Mouse (Mus musculus): ENCODE results near the gene Eif4g3. TPM values are rescaled to one million over a fixed set of nuclear protein-coding genes. Genes with fewer than 3 reads are reported as not detected.
A peak's percentile ranks its signal among the peaks of the same experiment; 100 is the strongest.

Eif4g3 gene
- 67.6 and 88.6 TPM in 2 replicates for polyA plus RNA-seq (2012)

DNA sequence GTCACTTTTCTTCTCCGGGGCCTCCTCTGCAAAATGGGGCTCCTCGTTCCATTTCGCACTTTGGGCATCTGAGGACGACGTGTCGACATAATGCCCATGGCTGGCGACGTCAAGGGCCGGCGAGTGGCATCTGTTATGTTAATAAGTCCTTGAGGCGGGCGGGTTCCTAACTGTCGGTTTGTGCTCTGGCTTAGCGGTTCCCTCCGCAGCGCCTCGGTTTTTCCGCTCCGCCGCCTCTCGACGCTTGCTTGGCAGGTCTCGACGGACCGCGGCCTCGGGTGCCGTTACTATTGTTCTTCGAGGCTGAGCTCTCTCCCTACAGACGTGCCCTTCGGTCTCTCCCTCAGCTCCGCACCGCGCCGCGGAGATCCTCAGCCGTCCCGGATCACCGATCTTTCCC, at the start of gene Eif4g3:
Gene Eif4g3 (plus strand): TSS at position 133 of the 400 bp plus-strand sequence.
- TF ChIP-seq GATA1 (IDR thresholded peaks at IDR 0.05; ENCODE audit: low read length), result no peak

DNA sequence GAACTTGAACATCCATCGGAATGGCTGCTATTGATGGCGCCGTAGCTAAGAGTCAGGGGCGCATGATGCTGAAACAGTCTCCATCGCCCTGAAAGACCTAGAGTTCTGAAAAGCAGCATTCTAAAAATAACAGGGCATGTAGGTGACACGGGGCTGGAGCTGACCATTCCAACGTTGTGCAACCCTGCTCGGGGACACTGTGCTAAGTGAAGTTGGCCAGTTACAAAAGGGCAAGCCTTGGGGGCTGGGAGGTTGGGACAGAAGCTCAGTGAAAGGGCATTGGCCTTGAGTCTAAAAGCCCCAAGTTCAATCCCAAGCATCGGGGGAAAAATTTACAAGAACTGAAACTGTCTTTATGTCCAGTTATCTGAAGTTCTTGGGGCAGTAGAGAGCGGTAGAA, 49.3 kb upstream of the Eif4g3 start:
- no peak for TF ChIP-seq GATA1 (IDR thresholded peaks at IDR 0.05; ENCODE audit: low read length)

GRCm38 (mm10) chr4:137945376-137945775, 47.4 kb upstream of the Eif4g3 start:
- TF ChIP-seq GATA1 (IDR thresholded peaks at IDR 0.05; ENCODE audit: low read length), result no peak

DNA sequence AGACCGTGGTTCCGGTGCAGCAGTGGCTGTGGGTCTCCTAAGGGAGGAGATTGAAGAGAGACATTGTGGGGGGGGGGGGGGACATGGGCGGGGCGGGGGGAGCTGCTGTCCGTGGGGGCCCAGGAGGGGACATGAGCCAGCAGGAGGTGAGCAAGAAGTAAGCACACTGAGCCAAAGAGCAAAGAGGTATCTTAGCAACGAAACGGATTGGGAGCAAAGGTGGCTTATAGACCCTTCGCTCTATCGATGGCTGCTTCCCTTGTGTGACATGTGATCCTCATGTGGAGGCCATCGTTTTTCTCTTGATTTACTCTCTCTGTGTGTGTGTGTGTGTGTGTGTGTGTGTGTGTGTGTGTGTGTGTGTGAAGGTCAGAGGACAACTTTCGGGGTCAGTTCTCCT, 46.4 kb upstream of the Eif4g3 start:
- TF ChIP-seq GATA1 (IDR thresholded peaks at IDR 0.05; ENCODE audit: low read length), result no peak

GRCm38 (mm10) chr4:137952840-137953239, 40.0 kb upstream of the Eif4g3 start:
- no peak for TF ChIP-seq GATA1 (IDR thresholded peaks at IDR 0.05; ENCODE audit: low read length)

- TF ChIP-seq GATA1 (IDR thresholded peaks at IDR 0.05; ENCODE audit: low read length), result no peak
These were observed 38.6 kb upstream of the Eif4g3 start for GRCm38 (mm10) chr4:137954184-137954583.

DNA sequence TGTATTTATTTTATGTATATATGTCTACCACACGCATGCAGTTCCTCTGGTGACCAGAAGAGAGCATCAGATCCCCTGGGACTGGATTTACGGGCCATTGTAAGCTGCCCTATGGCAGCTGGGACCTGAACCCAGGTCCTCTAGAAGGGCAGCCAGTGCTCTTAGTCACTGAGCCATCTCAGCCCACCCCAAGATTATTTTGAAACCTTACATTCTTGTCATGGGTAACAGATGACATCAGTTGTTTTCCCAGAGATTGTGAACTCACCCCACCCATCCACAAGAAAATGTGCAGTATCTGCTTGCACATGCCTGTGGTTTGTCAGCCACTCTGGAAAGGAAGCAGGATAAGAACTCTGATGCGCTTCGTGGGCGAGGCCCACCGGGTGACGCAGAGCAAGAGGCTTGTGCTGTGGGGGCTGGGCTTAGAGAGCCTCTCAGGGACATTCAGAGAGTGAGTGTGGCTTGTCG, 37.9 kb upstream of the Eif4g3 start:
- TF ChIP-seq GATA1 (IDR thresholded peaks at IDR 0.05; ENCODE audit: low read length), result peak; percentile 89

- no peak for TF ChIP-seq GATA1 (IDR thresholded peaks at IDR 0.05; ENCODE audit: low read length)
These were observed 36.6 kb upstream of the Eif4g3 start for GRCm38 (mm10) chr4:137956260-137956659.

DNA sequence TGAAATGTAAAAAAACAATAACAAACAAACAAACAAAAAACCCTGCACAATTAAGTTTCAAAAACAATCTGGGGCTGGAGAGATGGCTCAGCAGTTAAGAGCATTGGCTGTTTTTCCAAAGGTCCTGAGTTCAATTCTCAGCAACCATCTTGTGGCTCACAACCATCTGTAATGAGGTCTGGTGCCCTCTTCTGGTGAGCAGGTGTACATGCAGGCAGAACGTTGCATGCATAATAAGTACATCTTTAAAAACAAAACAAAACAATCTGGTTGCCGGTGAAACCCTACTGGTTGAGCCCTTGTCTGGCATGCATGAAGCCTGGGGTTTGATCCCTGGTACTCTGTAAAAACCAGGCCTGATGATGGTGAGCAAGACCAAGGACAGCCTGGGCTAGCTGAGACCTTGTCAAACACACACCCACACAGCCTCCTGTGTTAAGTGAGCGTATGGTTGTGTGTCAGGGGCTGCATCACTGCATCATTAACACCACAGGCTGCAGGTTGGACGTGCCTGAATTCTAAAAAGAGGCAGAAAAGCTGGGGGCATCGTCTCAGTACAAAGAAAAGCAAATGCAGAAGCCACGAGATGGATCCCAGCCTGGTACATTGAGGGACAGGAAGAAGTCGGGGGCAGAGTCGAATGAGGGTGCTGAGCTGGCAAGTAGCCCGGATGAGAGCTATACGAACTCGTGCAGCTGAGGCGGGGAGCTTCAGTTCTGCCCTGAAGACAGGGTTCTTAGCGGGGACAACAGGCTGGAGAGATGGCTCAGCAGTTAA, 32.7 kb upstream of the Eif4g3 start:
- no peak for TF ChIP-seq GATA1 (IDR thresholded peaks at IDR 0.05; ENCODE audit: low read length)

DNA sequence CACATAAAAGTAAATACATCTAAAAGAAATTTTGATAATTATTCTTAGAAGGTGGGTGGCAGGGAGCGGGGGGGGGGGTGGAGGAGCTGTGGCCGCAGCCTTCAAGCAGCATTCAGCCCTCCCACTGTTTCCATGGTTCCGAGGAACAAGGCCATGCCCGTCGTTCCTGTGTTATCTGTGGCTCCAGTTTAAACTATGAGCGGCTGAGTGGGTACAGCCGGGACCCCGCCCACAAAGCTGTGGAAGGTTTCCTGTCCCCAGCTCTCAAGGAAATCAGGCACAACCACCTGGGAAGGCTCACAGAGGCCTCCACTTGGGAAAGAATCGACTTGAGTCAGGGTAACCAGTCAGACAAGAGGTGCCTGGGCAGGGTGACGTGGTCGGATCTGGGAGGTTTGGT, 32.1 kb upstream of the Eif4g3 start:
- TF ChIP-seq GATA1 (IDR thresholded peaks at IDR 0.05; ENCODE audit: low read length), result no peak

- TF ChIP-seq GATA1 (IDR thresholded peaks at IDR 0.05; ENCODE audit: low read length), result no peak
These were observed 30.0 kb upstream of the Eif4g3 start for GRCm38 (mm10) chr4:137962643-137963350.

- TF ChIP-seq GATA1 (IDR thresholded peaks at IDR 0.05; ENCODE audit: low read length), result no peak
These were observed 29.4 kb upstream of the Eif4g3 start for GRCm38 (mm10) chr4:137963431-137963830.

- TF ChIP-seq GATA1 (IDR thresholded peaks at IDR 0.05; ENCODE audit: low read length), result no peak
These were observed 28.8 kb upstream of the Eif4g3 start for GRCm38 (mm10) chr4:137963881-137964584.

GRCm38 (mm10) chr4:137964585-137964930, 28.3 kb upstream of the Eif4g3 start:
- TF ChIP-seq GATA1 (IDR thresholded peaks at IDR 0.05; ENCODE audit: low read length), result no peak

DNA sequence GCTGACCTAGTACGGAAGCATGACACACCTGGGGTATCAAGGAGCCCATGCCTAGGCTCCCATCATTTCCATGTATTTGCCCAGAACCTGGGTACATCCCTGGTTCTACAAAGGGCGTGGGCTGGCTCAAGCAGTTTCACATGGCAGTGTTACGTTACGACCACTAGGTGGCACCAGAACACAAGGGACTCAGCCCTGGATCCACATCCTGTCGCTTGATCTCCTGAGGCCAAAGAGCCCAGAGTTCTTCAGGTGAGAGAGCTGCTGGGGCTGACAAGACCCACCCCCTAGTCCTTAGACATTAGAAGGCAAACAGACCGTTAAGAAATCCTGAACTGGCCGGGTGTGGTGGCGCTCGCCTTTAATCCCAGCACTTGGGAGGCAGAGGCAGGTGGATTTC, 24.6 kb upstream of the Eif4g3 start:
- TF ChIP-seq GATA1 (IDR thresholded peaks at IDR 0.05; ENCODE audit: low read length), result no peak

GRCm38 (mm10) chr4:137982869-137983268, 10.0 kb upstream of the Eif4g3 start:
- TF ChIP-seq GATA1 (IDR thresholded peaks at IDR 0.05; ENCODE audit: low read length), result no peak
